Mouse (Mus musculus) embryonic facial prominence, embryonic 10.5 days (tissue): ENCODE results near the gene Csf2ra. TPM values are rescaled to one million over a fixed set of nuclear protein-coding genes. Genes with fewer than 3 reads are reported as not detected.
"Not testable (repeated sequence)": the region's sequence is repeated elsewhere in the genome, so short reads cannot be mapped to it uniquely, and the experiment has no call there.

Experiments
- DNase-seq: peaks from one replicate; pipeline ENCODE4 v3.0.0-alpha.2; 2017; ENCODE audit warnings: low spot score
- H3K27ac ChIP-seq: fragments of 300-500 bp; sonication (generic); replicated peaks from 2 replicates; pipeline ENCODE4 v1.5.1; 2016; ENCODE audit warnings: mild to moderate bottlenecking
- H3K27me3 ChIP-seq: fragments of 300-500 bp; sonication (generic); replicated peaks from 2 replicates; pipeline ENCODE4 v1.6.1; 2016; ENCODE audit warnings: low read depth, mild to moderate bottlenecking; ENCODE audit not compliant: poor library complexity, severe bottlenecking
- H3K36me3 ChIP-seq: fragments of 300-500 bp; sonication (generic); replicated peaks from 2 replicates; pipeline ENCODE4 v1.6.1; 2016; ENCODE audit warnings: mild to moderate bottlenecking, moderate library complexity
- H3K4me1 ChIP-seq: fragments of 300-500 bp; sonication (generic); 2 replicates; pipeline ENCODE4 v1.6.1; 2016
- H3K4me3 ChIP-seq: fragments of 300-500 bp; sonication (generic); 2 replicates; pipeline ENCODE4 v1.5.1; 2016; ENCODE audit warnings: mild to moderate bottlenecking, moderate library complexity
- H3K9me3 ChIP-seq: fragments of 300-500 bp; sonication (generic); 2 replicates; pipeline ENCODE4 v1.6.1; 2016; ENCODE audit warnings: mild to moderate bottlenecking
- WGBS: fragments of 180-500 bp; shearing (Covaris S2); methylation state at CpG from one replicate; pipeline ENCODE4 v1.1.7; 2016; 5-methylcytosine and 5-hydroxymethylcytosine counted together
- polyA plus RNA-seq: library from polyadenylated mRNA; unstranded; fragments of >200 nt; fragmentation: Nextera tagmentation; extraction: Ambion mirVana; gene quantifications from 2 replicates; pipeline ENCODE4 v1.2.1, GENCODE M21; 2016

Csf2ra gene
- polyA plus RNA-seq, 1 experiment from 2014 or later: 16.3 TPM

GRCm38 (mm10) chr19:61247334-61247733 lies 19.1 kb upstream of the Csf2ra start:
- H3K9me3 ChIP-seq, DNase-seq, H3K4me3 ChIP-seq, H3K36me3 ChIP-seq, H3K4me1 ChIP-seq, H3K27ac ChIP-seq, H3K27me3 ChIP-seq: not testable (repeated sequence)
- WGBS: 89% methylated on average over 4 of the region's 4 CpGs

DNA sequence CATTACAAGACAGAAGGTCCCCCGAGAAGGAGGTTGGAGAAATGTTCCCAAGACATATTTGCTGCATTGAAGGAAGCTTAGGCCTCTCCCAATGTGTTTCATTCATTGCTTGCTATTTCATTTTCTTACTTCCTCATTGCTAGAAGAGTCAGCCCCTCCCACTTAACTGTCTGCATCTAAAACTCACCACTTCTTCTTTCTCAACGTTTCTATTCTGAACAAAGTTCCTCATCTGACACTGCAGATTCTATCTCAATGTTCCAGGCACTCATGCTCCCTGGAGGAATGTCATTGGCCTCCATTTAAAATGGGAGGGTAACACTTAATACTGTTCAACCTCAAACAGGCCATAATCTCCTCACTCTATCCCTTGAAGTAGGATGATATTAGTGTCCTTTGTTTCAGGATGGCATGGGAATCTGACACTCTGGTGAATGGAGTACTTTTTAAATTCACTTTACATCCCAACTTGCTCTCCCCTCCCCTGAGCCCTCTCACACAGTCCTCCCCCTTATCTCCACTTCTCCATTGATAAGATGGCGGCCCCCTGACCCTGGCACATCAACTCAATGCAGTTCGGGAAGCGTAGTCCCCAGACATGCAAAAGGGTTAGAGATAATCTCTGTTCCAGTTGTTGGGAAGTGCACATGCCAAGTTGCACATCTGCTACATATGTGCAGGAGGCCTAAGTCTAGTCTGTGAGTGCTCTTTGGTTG lies 16.6 kb upstream of the Csf2ra start:
- no peak overlapping the region for H3K27ac ChIP-seq
- H3K27me3 ChIP-seq: no peaks in the 10 kb centered on the region
- no peaks in the 10 kb centered on the region for H3K36me3 ChIP-seq
- no peak for DNase-seq
- no peak overlapping the region for H3K4me3 ChIP-seq
- H3K9me3 ChIP-seq: no peaks in the 10 kb centered on the region
- no peaks in the 10 kb centered on the region for H3K4me1 ChIP-seq
- 77% methylated on average over 5 of the region's 5 CpGs for WGBS

DNA sequence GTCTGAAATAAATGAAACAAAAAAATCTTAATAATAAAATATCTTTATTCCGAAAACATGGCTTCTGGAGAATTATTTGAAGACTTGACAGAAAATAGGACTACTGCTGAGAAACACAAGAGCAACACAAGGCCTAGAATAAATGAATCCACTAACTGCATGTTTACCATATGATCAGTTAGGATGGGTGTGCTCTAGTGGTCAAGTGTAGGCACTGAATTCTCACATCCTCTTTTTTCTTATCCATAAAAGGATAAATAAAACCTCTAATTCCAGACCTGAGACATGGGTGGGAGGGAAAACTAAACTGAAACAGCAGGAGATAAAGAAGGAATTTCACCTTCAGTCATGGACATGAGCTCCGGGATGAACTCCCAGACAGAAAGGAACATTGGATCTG lies 9.7 kb upstream of the Csf2ra start:
- WGBS: 85% methylated on average over 2 of the region's 2 CpGs
- no peak for DNase-seq
- H3K9me3 ChIP-seq: no peaks in the 10 kb centered on the region
- H3K27me3 ChIP-seq: no peaks in the 10 kb centered on the region
- no peaks in the 10 kb centered on the region for H3K4me1 ChIP-seq
- no peaks in the 10 kb centered on the region for H3K36me3 ChIP-seq
- no peak overlapping the region for H3K4me3 ChIP-seq
- no peak overlapping the region for H3K27ac ChIP-seq

DNA sequence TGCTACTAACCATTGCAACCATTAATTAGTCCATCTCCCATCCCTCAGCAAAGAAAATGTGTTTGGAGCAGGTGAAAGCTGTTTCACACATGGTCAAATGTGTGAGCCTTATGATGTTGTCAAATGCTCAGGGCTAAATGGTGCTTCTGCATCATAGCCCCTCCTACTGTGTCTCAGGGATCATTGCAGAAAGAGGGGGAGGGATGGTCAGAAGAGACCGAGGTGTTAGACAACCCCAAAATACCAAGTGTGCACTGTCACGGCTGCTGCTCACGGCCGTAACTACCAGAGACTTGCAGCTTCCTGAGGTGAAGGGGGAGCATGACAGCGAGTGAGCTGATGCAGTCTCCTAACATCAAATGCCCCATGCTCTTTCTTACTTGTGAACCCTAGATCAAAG lies 6.3 kb upstream of the Csf2ra start:
- DNase-seq: no peak
- no peaks in the 10 kb centered on the region for H3K9me3 ChIP-seq
- H3K4me3 ChIP-seq: no peak overlapping the region
- H3K4me1 ChIP-seq: no peaks in the 10 kb centered on the region
- H3K27ac ChIP-seq: no peak overlapping the region
- no peaks in the 10 kb centered on the region for H3K36me3 ChIP-seq
- no peaks in the 10 kb centered on the region for H3K27me3 ChIP-seq
- 72% methylated on average over 5 of the region's 5 CpGs for WGBS

DNA sequence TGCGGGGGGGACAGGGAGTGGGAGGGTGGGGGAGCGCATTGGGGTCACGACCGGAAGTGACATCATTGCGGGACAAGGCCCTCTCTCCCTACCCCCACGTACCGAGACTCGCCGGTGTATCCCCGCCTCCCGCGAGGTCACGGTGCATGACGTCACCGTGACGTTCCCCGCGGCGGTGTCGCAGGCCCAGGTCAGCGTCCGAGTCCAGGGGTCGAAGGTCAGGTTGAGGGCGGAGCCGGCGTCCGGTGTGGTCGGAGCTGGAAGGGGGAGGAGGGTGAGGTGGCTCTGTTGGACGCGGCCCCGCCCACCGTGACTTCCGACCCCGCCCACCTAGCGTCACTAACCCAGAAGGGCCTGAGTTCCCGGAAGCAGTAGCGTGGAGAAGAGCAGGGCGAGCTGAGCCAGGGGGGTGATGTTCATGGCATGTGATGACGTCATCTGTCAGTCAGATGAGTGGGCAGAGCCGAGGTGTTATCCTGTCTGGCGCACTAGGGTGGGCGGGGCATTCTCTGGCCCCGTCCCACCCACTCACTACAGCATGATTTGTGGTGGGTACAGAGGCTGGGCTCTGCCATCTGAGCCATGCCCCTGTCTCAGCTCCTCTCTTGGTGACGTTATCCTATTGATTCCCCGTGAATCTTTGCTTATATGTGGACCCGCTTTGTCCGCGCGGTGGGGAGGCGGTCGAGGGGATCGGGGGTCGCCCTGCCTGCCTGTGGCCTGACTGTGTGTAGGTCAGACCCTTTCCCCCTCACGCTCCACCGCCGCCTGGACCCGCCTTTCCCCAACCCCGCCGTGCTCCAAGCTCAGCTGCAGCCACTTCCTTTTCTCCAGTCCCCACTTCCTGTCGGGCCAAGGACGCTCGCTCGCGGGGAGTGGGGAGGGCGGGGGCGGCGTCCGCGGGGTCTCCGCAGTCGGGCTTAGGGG lies 1.0 kb downstream of the Csf2ra start:
- Histone ChIP-seq H3K4me1 (peaks cover 23% of the 10 kb centered on the region; the same call in 1 of the 2 replicates), H3K27ac (peak overlapping the region; percentile 89), H3K36me3 (0 out of 2 replicates have a peak, but pooled peaks cover 3% of the 10 kb centered on the region), H3K9me3 (peaks cover 16% of the 10 kb centered on the region), H3K27me3 (no peaks in the 10 kb centered on the region), H3K4me3 (peak overlapping the region; percentile 71)
- 3% methylated on average over 71 of the region's 71 CpGs for WGBS
- peak; percentile 92 for DNase-seq

DNA sequence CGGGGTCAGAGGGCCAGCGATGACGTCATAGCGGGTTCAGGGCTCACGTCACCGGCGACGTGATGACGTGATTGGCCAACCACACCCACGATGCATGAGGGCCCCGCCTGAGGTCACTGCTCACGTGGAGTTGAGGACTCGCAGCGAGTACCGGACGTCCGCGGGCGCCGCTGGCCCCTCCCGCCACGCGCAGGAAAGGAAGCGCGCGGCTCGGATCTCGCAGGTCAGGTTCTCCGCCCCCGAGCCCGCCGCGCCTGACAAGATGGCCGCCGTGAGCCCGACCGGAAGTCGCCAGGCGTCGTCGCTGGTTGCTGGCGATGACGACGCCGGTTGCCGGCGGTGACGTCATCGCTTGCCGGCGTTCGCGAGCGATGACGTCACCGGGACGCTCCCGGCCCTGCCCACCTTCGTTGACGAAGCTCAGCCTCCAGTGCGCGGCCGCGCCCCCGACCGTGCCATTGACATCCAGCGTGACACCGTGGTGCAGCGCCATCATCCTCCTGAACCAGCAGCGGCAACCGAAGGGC lies 1.8 kb downstream of the Csf2ra start:
- 3% methylated on average over 71 of the region's 71 CpGs for WGBS
- 0 out of 2 replicates have a peak, but pooled peaks cover 3% of the 10 kb centered on the region for H3K36me3 ChIP-seq
- H3K4me3 ChIP-seq: peak overlapping the region; percentile 71
- H3K4me1 ChIP-seq: peaks cover 23% of the 10 kb centered on the region; the same call in 1 of the 2 replicates
- peaks cover 16% of the 10 kb centered on the region for H3K9me3 ChIP-seq
- DNase-seq: peak; percentile 84
- peak overlapping the region; percentile 89 for H3K27ac ChIP-seq
- H3K27me3 ChIP-seq: no peaks in the 10 kb centered on the region

DNA sequence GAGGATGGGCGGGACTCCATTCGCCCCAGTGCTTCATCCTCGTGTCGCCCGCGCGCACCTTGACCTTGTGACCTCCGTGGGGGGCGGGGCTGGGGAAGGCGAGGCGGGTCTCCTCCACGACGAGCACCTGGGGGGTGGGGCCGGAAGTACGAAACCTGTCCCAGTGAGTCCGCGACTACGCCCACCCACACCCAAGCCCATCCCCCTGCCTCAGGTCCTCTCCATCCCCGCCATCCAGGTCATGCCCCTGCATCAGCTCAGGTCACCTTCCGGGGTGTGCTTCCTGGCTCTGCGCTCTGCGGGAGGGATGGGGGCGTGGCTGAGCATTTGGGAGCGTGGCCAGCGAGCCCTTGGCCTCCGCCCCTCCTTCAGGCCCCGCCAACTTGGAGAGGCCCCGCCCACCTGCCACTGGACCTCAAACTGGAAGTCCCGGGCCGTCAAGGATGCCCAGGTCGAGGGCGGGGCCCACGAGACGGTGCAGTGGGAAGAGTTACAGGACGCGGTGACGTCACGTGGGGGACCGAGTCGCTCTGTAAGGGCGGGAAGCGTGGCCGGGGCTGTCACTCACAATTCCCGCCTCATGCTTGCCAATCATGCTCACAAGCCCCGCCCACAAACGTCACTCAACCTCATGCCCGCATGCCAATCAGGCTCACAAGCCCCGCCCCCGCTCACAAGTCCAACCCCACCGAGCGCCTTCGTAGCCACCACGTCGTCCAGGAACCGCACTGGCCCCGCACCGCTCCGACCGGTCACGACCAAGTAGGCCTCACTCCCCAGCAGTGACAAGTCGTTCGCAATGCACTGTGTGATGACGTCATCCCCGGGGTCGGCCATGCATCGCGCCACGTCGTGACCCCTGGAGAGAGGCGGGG lies 2.5 kb downstream of the Csf2ra start:
- H3K27ac ChIP-seq: peak overlapping the region; percentile 89

DNA sequence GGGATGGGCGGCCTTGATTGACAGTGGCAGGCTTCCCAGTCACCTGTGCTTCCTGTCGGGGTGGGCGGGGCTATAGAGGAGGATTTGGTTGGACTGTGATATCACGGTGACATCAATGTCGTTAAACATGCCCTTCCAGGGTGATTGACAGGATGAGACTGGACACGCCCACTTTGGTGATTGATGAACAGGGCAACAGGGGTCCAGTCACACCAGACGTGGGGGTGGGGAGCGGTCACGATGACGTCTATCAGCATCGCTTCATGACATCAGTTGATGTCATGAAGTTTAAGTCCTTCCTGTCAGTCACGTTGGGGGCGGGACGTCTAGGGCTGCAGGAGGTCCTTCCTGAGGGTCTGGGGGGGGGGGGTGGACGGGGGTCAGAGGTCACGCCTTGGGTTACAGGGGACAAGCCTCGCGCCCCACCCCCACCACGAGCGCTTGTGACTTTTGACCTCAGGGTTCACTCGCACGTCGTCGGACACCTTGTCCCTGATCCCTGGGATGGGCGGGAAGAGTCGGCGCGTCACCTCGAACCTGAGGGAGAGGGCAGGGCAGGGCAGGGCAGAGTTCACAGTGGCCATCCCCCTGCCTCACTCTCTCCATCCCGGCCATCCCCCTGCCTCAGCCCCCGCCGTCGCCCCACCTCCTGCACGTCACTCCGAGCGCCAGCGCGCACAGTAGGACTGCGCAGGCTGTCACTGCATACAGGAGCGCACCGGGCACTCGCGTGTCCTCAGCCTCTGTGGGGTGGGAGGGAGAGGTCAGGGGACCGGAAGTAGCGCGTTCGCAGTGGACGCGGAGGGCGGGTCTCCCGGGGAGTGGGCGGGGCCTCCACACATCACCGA lies 3.3 kb downstream of the Csf2ra start:
- WGBS: 33% methylated on average over 53 of the region's 53 CpGs

More for the DNA sequence above, 2.5 kb downstream of the Csf2ra start:
- Histone ChIP-seq H3K9me3 (peaks cover 16% of the 10 kb centered on the region), H3K4me3 (peak overlapping the region; percentile 71), H3K36me3 (0 out of 2 replicates have a peak, but pooled peaks cover 3% of the 10 kb centered on the region), H3K4me1 (peaks cover 23% of the 10 kb centered on the region; the same call in 1 of the 2 replicates), H3K27me3 (no peaks in the 10 kb centered on the region)
- WGBS: 6% methylated on average over 70 of the region's 70 CpGs
- peak; percentile 92 for DNase-seq

DNA sequence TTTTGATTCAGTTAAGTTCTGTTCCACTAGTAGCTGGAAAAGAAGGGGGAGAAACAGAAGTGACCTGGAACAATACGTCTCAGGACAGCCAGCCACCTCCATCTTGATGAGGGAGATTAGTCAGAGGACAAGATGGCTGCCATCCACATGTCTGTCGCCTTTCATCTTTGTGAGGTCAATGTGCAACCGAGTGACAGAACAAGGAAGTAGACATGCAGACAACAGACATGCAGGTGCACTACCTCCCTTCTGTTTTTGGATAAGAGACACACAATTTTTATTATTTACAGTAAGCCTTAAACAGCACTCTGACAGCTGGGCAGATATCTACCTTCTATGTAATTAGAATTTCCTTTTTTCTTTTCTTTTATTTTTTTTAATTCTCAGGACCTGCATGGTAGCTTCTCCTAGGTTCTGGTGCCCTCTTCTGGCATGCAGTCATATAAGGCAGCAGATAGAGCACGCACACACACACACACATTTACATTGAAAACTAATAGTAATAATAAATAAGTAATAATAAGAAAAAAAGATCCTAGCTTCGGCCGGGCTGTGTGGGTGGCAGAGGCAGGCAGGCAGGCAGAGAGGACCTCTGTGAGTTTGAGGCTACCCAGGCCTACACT lies 4.4 kb downstream of the Csf2ra start:
- DNase-seq: no peak

More for the DNA sequence above, 3.3 kb downstream of the Csf2ra start:
- Histone ChIP-seq H3K4me1 (peaks cover 23% of the 10 kb centered on the region; the same call in 1 of the 2 replicates), H3K27me3 (no peaks in the 10 kb centered on the region), H3K9me3 (peaks cover 16% of the 10 kb centered on the region), H3K36me3 (0 out of 2 replicates have a peak, but pooled peaks cover 3% of the 10 kb centered on the region), H3K27ac (peak overlapping the region; percentile 89), H3K4me3 (peak overlapping the region; percentile 71)
- DNase-seq: peak; percentile 28

DNA sequence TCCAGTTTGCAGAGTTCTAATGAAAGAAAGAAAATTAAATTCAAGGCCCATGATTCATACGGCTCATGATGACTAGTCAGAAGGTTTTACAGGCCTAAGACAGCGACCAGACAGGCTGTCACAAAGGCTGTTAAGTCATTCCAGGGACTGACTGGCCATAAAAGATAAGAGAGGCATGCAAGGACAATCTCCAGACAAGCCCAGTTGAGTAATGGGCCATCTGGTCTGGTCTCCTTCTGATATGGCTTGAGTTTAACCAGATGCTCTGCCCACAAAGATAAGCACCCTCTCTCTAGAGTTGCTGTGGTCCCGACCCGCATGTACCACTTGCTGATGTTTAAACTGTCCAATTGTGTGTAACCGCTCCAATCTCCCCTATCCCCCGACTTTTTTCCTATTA lies 20.7 kb downstream of the Csf2ra start:
- 86% methylated on average over 6 of the region's 6 CpGs for WGBS
- not testable (repeated sequence) for H3K27ac ChIP-seq, H3K27me3 ChIP-seq, H3K4me1 ChIP-seq, H3K4me3 ChIP-seq, DNase-seq, H3K9me3 ChIP-seq, H3K36me3 ChIP-seq

More for the DNA sequence above, 4.4 kb downstream of the Csf2ra start:
- Histone ChIP-seq H3K27ac (no peak overlapping the region), H3K27me3 (no peaks in the 10 kb centered on the region), H3K36me3 (0 out of 2 replicates have a peak, but pooled peaks cover 3% of the 10 kb centered on the region), H3K4me3 (no peak overlapping the region), H3K9me3 (peaks cover 16% of the 10 kb centered on the region), H3K4me1 (peaks cover 23% of the 10 kb centered on the region; the same call in 1 of the 2 replicates)
- 89% methylated on average over 6 of the region's 6 CpGs for WGBS

GRCm38 (mm10) chr19:61199836-61200235 lies 28.4 kb downstream of the Csf2ra start:
- Histone ChIP-seq H3K27me3 (no peaks in the 10 kb centered on the region), H3K9me3 (no peaks in the 10 kb centered on the region), H3K4me1 (no peaks in the 10 kb centered on the region), H3K4me3 (no peak overlapping the region), H3K36me3 (no peaks in the 10 kb centered on the region), H3K27ac (no peak overlapping the region)
- peak; percentile 25 for DNase-seq
- 22% methylated on average over 10 of the region's 10 CpGs for WGBS
